Mouse (Mus musculus): Measurements from ENCODE around the gene Draxin.

The Draxin gene

GRCm38 (mm10) chr4:148117392-148117791 is 13.1 kb downstream of the Draxin start:
- in situ Hi-C loops (cut with MboI, MseI): no loop called here

- in situ Hi-C loops (cut with MboI, MseI): no loop called here
Measured at GRCm38 (mm10) chr4:148116657-148117056, 13.8 kb downstream of the Draxin start.

GRCm38 (mm10) chr4:148115467-148115866 is 15.0 kb downstream of the Draxin start:
- in situ Hi-C loops (cut with MboI, MseI): no loop called here

GRCm38 (mm10) chr4:148114758-148115391 is 15.6 kb downstream of the Draxin start:
- in situ Hi-C loops (cut with MboI, MseI): loop anchor here (5.0 kb wide), 1 partner anchor 52 kb away; no protein-coding TSS in a partner anchor

- in situ Hi-C loops (cut with MboI, MseI): loop anchor here (5.0 kb wide), 1 partner anchor 55 kb away; no protein-coding TSS in a partner anchor
Measured at GRCm38 (mm10) chr4:148112519-148112918, 18.0 kb downstream of the Draxin start.

DNA sequence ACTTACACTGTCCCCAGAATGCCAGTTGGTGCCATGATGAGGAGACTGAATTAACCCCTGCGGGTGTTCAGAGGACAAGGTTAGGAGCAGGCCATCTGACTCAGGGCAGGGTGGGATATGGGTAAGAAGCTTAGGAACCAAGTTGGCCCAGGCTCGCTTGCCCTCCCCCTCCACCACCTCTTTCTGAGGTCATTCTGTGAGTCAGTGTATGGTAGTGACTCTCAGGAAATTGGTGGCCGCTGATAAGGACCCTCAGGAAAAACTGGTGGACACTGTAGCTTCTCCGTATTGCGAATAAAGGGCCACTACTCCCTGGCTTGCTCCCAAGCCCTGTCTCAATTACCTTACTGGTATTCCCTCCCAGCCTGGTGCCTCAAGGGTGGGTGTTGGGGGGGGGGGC is 21.3 kb downstream of the Draxin start:
- in situ Hi-C loops (cut with MboI, MseI): no loop called here

DNA sequence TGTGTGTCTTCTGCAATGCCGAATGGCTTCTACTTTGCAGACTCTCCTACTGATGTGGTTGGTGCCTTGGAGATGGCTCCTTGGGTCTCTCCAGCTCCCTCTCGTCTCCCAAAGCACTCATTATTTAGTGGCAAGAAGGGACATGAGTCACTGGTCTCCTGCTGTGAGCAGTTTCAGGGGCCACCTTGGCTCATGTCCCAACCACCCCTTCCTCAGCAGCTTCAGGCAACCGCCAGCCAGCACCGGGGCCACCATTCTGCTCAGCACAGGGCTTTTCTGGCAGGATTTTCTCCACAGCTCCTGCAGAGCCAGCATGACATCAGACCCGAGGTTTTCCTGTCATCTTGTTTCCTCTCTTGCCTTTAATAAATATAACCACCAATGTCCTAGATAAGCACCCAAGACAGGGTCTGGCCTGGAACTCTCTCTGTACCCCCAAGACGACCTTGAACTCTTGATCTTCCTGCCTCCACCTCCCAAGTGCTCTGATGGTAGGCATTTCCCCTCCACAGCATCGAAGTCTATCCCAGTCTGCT is 21.9 kb downstream of the Draxin start:
- in situ Hi-C loops (cut with MboI, MseI): no loop called here

DNA sequence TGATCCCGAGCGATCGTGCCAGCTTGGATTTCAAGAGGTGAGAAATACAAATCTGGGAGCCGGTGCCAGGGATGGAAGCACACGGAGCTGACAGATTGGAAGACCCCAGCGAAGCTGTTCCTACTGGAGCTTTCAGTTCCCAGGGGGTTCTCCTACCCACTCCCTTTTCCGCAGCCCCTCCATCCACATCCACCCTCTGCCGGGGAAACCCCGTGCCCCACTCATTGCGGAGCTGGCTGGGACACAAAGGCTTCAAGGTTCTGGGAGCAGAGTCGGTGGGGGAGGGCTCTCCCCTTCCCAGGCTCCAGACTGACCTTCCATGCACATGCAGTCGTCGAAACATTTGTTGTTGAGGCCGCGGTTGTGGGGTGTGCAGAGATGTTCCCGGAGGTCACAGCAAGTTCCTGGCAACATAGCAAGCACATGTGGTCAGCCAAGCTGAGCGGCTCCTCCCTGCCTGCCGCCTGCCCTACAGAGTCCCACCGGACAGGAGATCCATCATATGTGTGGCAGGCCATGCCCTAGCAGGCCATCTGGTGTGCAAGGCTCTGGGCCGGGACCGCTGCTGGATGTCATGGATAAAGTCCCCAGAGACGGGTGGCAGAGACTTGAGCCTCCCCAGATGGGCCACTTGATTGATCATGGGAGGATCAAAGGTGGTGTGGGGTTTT is 22.7 kb downstream of the Draxin start:
- in situ Hi-C loops (cut with MboI, MseI): no loop called here

- in situ Hi-C loops (cut with MboI, MseI): no loop called here
Measured at GRCm38 (mm10) chr4:148104146-148104545, 26.4 kb downstream of the Draxin start.

DNA sequence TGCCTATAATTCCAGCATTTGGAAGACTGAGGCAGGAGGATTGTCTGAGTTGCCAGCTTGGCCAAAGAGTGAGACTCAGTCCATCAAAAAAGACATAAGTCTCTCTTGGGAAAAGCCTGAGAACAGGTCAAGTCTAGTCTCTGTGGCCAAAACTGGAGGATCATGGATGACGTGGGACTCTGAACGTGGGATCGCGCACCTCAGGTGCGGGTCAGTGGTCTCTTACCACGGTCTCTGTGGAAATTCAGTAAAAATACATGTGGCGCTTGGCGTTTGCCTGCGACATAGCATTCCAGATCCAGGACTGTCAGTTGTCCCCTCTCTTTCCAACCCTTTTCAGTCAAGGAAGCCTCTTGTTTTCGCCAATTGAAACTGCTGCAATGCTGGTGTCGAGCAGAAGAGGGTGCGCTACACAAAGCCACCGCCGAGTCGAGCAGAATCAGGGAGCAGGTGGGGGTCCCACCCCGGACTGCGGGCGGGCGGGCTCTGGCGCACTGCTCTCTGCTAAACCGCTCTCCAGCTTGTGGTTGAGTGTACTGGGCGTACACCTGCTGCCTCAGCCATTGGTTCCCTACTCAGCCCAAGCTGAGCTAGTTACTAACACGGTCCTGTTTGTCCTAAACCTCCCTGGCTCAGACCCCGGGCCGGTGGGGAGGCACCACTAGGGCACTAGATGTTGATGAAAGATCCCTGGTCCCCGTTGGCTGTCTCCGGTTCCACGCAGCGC is 28.5 kb downstream of the Draxin start:
- in situ Hi-C loops (cut with MboI, MseI): no loop called here

GRCm38 (mm10) chr4:148098666-148099065 is 31.8 kb downstream of the Draxin start:
- in situ Hi-C loops (cut with MboI, MseI): no loop called here

DNA sequence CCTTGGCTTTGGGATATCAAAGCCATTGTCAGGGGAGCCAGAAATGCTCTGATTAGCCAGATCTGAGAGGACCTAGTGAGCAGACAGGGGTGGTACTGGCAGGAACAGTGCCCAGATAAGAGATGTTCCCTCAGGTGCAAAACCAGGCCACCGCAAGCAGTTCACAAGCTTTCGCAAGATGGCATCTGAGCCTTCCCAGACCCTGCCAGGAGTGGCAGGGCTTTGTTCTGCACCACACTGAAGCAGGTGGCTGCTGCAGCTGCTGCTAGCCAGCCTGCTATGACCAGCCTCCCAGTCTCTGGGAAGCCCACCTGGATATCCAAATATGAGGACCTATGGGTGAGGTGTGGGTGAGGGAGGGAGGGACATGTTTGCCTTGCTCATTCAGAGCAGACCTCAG is 32.6 kb downstream of the Draxin start:
- in situ Hi-C loops (cut with MboI, MseI): no loop called here

DNA sequence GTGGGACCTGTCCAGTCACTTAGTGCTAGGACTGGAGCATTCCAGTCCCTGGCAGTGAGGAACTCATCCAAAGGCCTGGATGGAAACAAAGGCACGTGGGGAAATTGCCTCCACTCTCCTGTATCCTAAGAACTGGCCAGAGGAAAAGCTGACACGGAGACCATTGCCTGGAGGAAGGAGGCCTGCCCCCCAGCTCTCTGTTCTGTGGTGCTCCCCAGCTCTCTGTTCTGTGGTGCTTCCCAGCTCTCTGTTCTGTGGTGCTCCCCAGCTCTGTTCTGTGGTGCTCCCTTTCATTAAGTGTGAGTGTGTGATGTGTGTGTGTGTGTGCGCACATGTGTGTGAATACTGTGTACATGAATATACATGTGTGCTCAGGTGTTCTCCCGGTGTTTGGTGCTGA is 35.4 kb downstream of the Draxin start:
- in situ Hi-C loops (cut with MboI, MseI): no loop called here

DNA sequence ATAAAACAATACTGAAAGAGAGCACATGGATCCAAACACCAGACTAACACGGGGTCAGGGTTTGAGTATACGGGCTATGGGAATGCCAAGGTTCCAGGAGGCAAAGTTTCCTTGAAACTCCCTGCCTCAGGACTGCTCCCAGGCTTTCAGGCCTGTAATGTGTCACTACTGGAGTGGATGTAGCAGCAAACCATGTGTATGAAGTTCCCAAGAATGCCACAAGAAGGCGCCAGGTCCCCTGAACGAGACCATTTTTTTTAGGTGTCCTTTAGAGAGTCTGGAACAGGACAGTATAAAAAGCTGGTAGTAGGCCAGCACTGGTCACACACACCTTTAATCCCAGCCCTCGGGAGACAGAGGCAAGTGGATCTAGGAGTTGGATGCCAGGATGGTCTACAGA is 36.3 kb downstream of the Draxin start:
- in situ Hi-C loops (cut with MboI, MseI): no loop called here

GRCm38 (mm10) chr4:148092551-148093271 is 37.8 kb downstream of the Draxin start:
- in situ Hi-C loops (cut with MboI, MseI): no loop called here

- in situ Hi-C loops (cut with MboI, MseI): no loop called here
Measured at GRCm38 (mm10) chr4:148091181-148091580, 39.3 kb downstream of the Draxin start.

DNA sequence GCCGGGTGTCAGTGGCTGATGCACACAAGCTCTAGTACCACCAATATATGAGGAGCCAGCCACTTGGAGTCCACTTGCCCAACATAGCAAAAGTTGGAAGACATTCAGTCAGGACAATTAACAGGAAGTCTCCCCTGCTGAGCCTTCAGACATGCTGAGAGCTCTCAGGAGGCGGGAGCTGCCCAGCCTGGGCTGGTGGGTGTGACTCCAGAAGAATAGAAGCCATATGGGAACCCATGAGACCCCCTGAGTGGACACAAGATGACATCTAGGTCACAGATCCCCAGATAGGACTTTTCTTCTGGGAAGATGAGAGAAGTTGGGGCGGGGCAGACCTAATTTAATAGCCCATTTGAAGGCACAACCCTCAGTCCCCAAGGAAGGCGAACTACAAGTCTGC is 41.3 kb downstream of the Draxin start:
- in situ Hi-C loops (cut with MboI, MseI): no loop called here

DNA sequence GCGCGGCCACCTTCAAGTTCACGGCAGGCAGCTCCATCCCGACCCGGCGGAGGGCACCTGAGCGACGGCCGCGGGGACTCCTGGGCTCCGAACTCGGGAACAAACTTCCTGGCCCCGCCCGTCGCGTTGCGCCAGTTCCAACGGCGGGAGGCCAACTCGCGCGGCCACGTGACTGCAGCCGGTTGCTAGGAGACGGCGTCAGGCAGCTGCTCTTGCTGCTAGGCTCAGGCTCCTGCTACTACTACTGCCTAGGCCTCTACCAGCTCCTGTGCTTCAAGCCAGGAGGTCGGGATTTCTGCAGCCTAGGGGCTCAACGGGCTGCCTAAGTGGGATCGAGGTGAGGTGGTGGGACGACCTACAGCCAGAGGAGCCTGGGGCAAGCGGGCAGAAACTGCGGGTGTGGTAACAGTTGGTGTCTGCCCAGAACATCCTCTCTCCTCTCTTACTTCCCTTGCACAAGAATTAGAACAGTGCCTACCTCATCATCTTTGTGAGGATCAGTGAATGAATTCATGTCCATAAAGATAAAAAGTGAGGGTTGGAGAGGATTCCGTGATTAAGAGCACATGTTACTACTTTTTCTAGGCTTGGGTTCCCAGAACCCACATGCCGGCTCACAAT is 42.5 kb downstream of the Draxin start, which contains the start of gene Agtrap:
Gene Agtrap, minus strand, starts transcription at position 125 of the 621 bp plus-strand sequence.
- in situ Hi-C loops (cut with MboI, MseI): no loop called here

GRCm38 (mm10) chr4:148087091-148087906 is 43.2 kb downstream of the Draxin start:
- in situ Hi-C loops (cut with MboI, MseI): no loop called here

DNA sequence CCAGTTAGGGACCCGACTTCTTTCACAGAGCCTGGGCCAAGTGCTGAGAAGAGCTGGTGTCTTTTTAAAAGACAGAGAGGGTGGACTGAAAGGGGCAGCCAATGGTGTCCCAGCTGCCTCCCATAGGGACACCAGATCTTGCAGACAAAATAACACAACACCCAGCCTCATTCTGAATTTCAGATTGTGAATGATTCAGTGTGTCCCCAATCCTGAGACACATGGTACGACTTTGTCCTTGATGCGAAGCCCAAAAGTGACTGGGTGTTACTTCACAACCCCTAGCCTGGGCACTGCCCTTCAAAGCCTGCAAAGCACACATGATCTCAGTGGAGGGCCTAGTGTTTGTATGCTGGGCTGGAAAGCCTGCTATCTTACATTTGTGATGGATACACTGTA is 44.6 kb downstream of the Draxin start:
- in situ Hi-C loops (cut with MboI, MseI): no loop called here
